Mouse (Mus musculus) adrenal gland (tissue): ENCODE measurements at regions not wholly inside any gene's neighbourhood (a gene's known extent, or its start where the extent isn't known, plus 50 kb on each side); places are given as distances from the start of the nearest gene placed in this dataset.

Experiments
- intact Hi-C: fragments of 180-260 bp; cut with DNase I; formaldehyde crosslinking; loops from one replicate; pipeline ENCODE4 v1.15.1; 2025

GRCm38 (mm10) chr6:59556668-59557310 lies 130.7 kb upstream of the Gprin3 start:
- intact Hi-C loops = no loop called here

- intact Hi-C loops = no loop called here
Observed at GRCm38 (mm10) chr6:59537025-59537424, 110.9 kb upstream of the Gprin3 start.

- intact Hi-C loops = no loop called here
Observed at GRCm38 (mm10) chr6:59524940-59525265, 98.8 kb upstream of the Gprin3 start.

GRCm38 (mm10) chr6:59524095-59524939 lies 98.2 kb upstream of the Gprin3 start:
- intact Hi-C loops = no loop called here

GRCm38 (mm10) chr6:59522960-59523359 lies 96.9 kb upstream of the Gprin3 start:
- intact Hi-C loops = no loop called here

GRCm38 (mm10) chr6:59500818-59501217 lies 74.7 kb upstream of the Gprin3 start:
- intact Hi-C loops = no loop called here

GRCm38 (mm10) chr6:59498800-59499199 lies 72.7 kb upstream of the Gprin3 start:
- intact Hi-C loops = no loop called here

GRCm38 (mm10) chr6:59498079-59498478 lies 72.0 kb upstream of the Gprin3 start:
- intact Hi-C loops = no loop called here

- intact Hi-C loops = no loop called here
Observed at GRCm38 (mm10) chr6:59489001-59489575, 63.0 kb upstream of the Gprin3 start.

GRCm38 (mm10) chr6:59488386-59488785 lies 62.3 kb upstream of the Gprin3 start:
- intact Hi-C loops = no loop called here

- intact Hi-C loops = loop anchor here (2.0 kb wide), 1 partner anchor 233 kb away; no protein-coding TSS in a partner anchor
Observed at GRCm38 (mm10) chr6:59484004-59484403, 57.9 kb upstream of the Gprin3 start.

GRCm38 (mm10) chr6:59483587-59483986 lies 57.5 kb upstream of the Gprin3 start:
- intact Hi-C loops = no loop called here
